Mouse (Mus musculus) thymus, adult 2 months (tissue): ENCODE data around the gene Eya3. TPM values are rescaled to one million over a fixed set of nuclear protein-coding genes. Genes with fewer than 3 reads are reported as not detected.
A peak's percentile ranks its signal among the peaks of the same experiment; 100 is the strongest.

ENCODE experiments used
- DNase-seq: peaks from one replicate; pipeline ENCODE4 v3.0.0; 2021
- H3K27ac ChIP-seq: fragments of 200-500 bp; 2 replicates; pipeline ENCODE4 v1.5.1; 2012; ENCODE audit warnings: low read length, control low read depth; ENCODE audit not compliant: control insufficient read depth, insufficient read depth
- H3K27me3 ChIP-seq: fragments of 200-500 bp; 2 replicates; pipeline ENCODE4 v1.6.1; 2012; ENCODE audit warnings: mild to moderate bottlenecking, low read length, moderate library complexity, mixed read lengths; ENCODE audit not compliant: control insufficient read depth, insufficient read depth
- H3K36me3 ChIP-seq: fragments of 200-500 bp; 2 replicates; pipeline ENCODE4 v1.6.1; 2012; ENCODE audit warnings: mild to moderate bottlenecking, low read length, moderate library complexity; ENCODE audit not compliant: control insufficient read depth, insufficient read depth
- H3K4me1 ChIP-seq: fragments of 200-500 bp; replicated peaks from 2 replicates; pipeline ENCODE4 v1.6.1; 2012; ENCODE audit warnings: low read length; ENCODE audit not compliant: control insufficient read depth, insufficient read depth
- H3K4me3 ChIP-seq: fragments of 200-500 bp; 2 replicates; pipeline ENCODE4 v1.5.1; 2012; ENCODE audit warnings: mild to moderate bottlenecking, low read length, control low read depth, moderate library complexity; ENCODE audit not compliant: control insufficient read depth, insufficient read depth
- CTCF ChIP-seq: fragments of 200-500 bp; IDR thresholded peaks from 2 replicates; pipeline ENCODE4 v1.5.1; 2012; ENCODE audit warnings: mild to moderate bottlenecking, control low read depth, low read length, moderate library complexity, borderline replicate concordance; ENCODE audit not compliant: control insufficient read depth, poor library complexity, insufficient read depth; ENCODE audit errors: extremely low read depth
- POLR2A ChIP-seq: fragments of 200-500 bp; IDR thresholded peaks from 2 replicates; pipeline ENCODE4 v1.6.1; 2012; ENCODE audit warnings: mild to moderate bottlenecking, low read length, control low read depth, moderate library complexity; ENCODE audit not compliant: control insufficient read depth, poor library complexity, insufficient read depth; ENCODE audit errors: extremely low read depth
- WGBS: fragments of 180-500 bp; shearing (Covaris S2); methylation state at CpG from one replicate; pipeline ENCODE4 v1.1.7; 2018; 5-methylcytosine and 5-hydroxymethylcytosine counted together
- polyA plus RNA-seq: library from polyadenylated mRNA; depleted of rRNA; stranded (reverse); fragments of >200 nt; gene quantifications from 2 replicates; pipeline ENCODE4 v1.2.3, GENCODE M21; 2012

Eya3 gene
- polyA plus RNA-seq, 1 experiment = 63.6 TPM

DNA sequence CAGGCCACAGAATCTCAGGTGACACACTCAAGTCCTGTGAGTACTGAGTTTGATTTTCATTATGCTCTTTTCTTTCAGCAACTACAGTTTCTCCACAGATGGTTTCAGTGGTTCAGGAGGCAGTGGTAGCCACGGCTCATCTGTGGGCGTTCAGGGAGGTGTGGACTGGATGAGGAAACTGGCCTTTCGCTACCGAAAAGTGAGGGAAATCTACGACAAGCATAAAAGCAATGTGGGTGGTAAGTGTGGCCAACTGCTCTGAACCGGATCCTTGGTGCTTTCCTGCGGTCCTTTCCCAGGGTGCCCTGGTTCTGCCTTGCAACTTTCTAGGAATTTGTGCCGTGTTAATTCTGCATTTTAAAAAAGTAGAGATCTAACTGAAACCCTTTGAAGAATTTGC is 68.1 kb downstream of the Eya3 start:
- Histone ChIP-seq H3K27me3 (no peaks in the 10 kb centered on the region), H3K4me3 (no peak overlapping the region), H3K4me1 (no peaks in the 10 kb centered on the region), H3K36me3 (peaks cover 81% of the 10 kb centered on the region), H3K27ac (no peak overlapping the region)
- TF ChIP-seq CTCF (no peak), POLR2A (no peak)
- WGBS = 97% methylated on average over 8 of the region's 8 CpGs
- DNase-seq = no peak

- H3K36me3 ChIP-seq = peaks cover 59% of the 10 kb centered on the region
- H3K27ac ChIP-seq = no peak overlapping the region
- H3K27me3 ChIP-seq = no peaks in the 10 kb centered on the region
- H3K4me1 ChIP-seq = no peaks in the 10 kb centered on the region
- H3K4me3 ChIP-seq = no peak overlapping the region
- DNase-seq = no peak
- WGBS = 99% methylated on average over 7 of the region's 7 CpGs
- TF ChIP-seq CTCF (no peak), POLR2A (no peak)
Measured at GRCm38 (mm10) chr4:132713181-132713580, 74.4 kb downstream of the Eya3 start.

GRCm38 (mm10) chr4:132718251-132718650 is 79.5 kb downstream of the Eya3 start:
- WGBS = 100% methylated on average over 1 of the region's 1 CpGs
- H3K27ac ChIP-seq = no peak overlapping the region
- H3K4me1 ChIP-seq = no peaks in the 10 kb centered on the region
- no peak for DNase-seq
- no peak for TF ChIP-seq CTCF
- no peak for TF ChIP-seq POLR2A
- no peaks in the 10 kb centered on the region for H3K27me3 ChIP-seq
- peaks cover 19% of the 10 kb centered on the region for H3K36me3 ChIP-seq
- no peak overlapping the region for H3K4me3 ChIP-seq

- TF ChIP-seq CTCF = no peak
- no peak for TF ChIP-seq POLR2A
- Histone ChIP-seq H3K4me3 (no peak overlapping the region), H3K27me3 (no peaks in the 10 kb centered on the region), H3K36me3 (no peaks in the 10 kb centered on the region), H3K27ac (no peak overlapping the region), H3K4me1 (peaks cover 21% of the 10 kb centered on the region)
- no peak for DNase-seq
- 60% methylated on average over 8 of the region's 8 CpGs for WGBS
Measured at GRCm38 (mm10) chr4:132728233-132728632, 89.4 kb downstream of the Eya3 start.

- 50% methylated on average over 12 of the region's 12 CpGs for WGBS
- DNase-seq = no peak
- Histone ChIP-seq H3K4me1 (peaks cover 26% of the 10 kb centered on the region), H3K4me3 (peak overlapping the region; percentile 68; the same call in 1 of the 2 replicates), H3K36me3 (no peaks in the 10 kb centered on the region), H3K27ac (no peak overlapping the region), H3K27me3 (no peaks in the 10 kb centered on the region)
- TF ChIP-seq POLR2A = no peak
- TF ChIP-seq CTCF = no peak
Measured at GRCm38 (mm10) chr4:132731616-132732015, 92.8 kb downstream of the Eya3 start.

DNA sequence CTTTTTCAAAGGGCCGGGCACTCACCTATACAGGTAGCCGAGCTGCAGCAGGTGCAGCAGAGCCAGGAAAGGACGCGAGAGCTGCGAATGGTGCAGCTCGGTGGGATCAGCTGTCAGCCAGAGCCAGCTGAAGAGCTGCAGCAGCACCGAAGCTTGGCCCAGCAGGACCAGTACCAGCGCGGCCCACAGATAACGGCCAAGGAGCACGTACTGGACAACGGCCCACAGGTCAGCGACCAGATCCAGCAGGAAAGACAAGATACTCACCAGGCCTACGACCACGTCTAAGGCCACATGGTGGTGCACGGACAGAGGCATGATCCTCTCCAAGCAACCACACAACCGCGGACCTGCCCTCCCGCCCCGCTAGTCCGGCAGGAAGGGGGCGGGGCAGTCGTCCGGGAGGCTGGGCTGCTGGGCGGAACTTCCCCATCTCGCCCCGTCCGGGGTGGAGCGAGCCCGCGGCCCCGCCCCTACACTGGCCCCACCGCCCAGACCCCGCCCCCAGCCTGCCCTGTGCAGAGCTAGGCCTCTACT is 93.4 kb downstream of the Eya3 start, which contains the start of gene Xkr8:
Gene Xkr8 (minus strand): TSS at position 399 of the 537 bp plus-strand sequence.
- Histone ChIP-seq H3K27ac (0 out of 2 replicates have a peak within 1 kb of the TSS, but pooled peaks have one; percentile 5), H3K27me3 (no peaks in the 10 kb centered on the region), H3K36me3 (no peaks in the 10 kb centered on the region), H3K4me1 (peaks cover 26% of the 10 kb centered on the region), H3K4me3 (peak within 1 kb of the TSS; percentile 68)
- peak; percentile 88 for DNase-seq
- TF ChIP-seq CTCF (no peak), POLR2A (0 out of 2 replicates have a peak, but pooled peaks have one; percentile 21)
- 2% methylated on average over 34 of the region's 34 CpGs for WGBS
